Mouse (Mus musculus): Measurements from ENCODE around the gene Adam11.

The Adam11 gene

GRCm38 (mm10) chr11:102827097-102827496 is 65.9 kb downstream of the Adam11 start:
- no peak for DNase-seq (ENCODE audit: low read depth, low spot score)
